Mouse (Mus musculus): ENCODE data around the gene Dgkg. TPM values are rescaled to one million over a fixed set of nuclear protein-coding genes. Genes with fewer than 3 reads are reported as not detected.
A peak's percentile ranks its signal among the peaks of the same experiment; 100 is the strongest.

Dgkg gene
- total RNA-seq, 2 experiments from 2014 or later: 33.4 to 35.3 TPM

DNA sequence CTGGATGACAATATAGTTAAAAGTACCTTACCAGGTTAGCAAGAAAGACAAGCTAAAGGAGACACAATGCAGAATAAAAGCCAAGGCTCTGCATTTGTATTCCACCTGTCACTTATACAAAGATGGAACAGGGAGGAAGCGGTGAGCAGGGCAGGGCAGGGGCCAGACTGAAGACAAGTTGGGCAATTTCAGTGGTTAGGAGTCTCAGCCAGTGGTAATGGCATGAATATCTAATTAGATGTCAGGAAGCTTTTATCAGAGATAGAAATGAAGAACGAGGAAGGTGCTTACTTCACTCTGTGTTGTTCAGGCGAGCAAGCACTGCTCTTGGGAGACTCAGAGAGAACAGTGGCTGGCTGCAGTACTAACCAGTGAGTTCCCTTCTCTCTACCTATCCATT lies 5.8 kb downstream of the Dgkg start:
- peak; percentile 58 for ATAC-seq (ENCODE audit: poor library complexity, severe bottlenecking)

- no peak for ATAC-seq (ENCODE audit: poor library complexity, severe bottlenecking)
These were observed 11.8 kb downstream of the Dgkg start for GRCm38 (mm10) chr16:22645256-22645655.

DNA sequence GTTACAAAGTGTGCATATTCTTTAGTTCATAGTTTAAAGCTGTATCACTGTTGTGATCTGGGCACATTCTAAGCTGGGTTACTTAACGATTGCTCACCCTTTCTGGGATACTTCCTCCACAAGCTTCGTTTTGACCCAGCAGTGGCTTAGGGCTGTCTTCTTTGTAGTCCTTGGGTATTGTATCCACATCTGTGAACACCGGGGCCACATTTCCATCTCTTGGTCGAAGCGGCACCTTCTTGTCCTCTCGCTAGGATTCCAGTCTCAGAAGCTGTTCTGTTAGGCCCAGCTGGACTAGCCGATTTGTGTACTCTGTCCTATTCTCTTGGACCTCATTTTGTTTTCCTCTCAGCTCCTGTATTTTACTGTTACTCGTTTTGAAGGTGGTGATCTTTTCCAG lies 13.6 kb downstream of the Dgkg start:
- ATAC-seq (ENCODE audit: poor library complexity, severe bottlenecking): no peak

- ATAC-seq (ENCODE audit: poor library complexity, severe bottlenecking): no peak
These were observed 14.1 kb downstream of the Dgkg start for GRCm38 (mm10) chr16:22642953-22643352.

GRCm38 (mm10) chr16:22642054-22642453 lies 15.0 kb downstream of the Dgkg start:
- ATAC-seq (ENCODE audit: poor library complexity, severe bottlenecking): no peak

DNA sequence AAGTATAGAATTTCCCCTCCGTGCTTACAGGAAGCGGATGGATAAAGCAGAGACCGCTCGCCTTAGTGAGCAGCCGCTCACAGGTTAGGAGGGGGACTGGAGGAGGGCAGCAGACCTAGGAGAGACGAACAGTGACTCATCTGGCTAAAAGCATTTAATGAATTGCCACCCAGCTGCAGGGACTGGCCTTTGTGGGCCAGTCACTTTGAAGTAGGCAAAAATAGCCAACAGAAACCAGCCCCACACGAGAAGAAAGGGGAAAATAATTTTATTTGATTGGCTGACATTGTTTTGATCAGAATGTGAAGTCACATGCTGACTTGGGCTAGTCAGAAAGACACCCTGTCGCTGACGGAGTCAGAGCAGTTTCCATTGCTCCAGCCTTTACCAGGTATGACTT lies 15.4 kb downstream of the Dgkg start:
- no peak for ATAC-seq (ENCODE audit: poor library complexity, severe bottlenecking)

DNA sequence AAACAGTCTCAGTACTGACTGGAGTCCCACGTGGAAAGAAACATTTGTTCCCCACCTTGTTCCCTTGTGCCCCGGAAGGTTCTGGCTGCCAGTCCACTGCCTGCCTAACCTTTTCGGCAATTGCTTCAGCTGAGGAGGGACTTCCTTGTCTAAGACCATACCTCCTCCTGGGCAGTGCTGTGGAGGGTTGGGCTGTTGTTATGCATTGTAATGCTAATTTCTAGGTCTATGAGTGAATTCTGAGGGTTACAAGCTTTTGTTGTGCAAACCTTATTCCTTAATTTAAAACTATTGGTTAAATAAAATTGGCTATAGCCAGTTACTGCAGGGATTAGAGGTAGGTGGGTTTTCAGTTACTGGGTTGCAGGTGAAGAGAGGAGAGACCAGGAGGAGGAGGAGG lies 19.7 kb downstream of the Dgkg start:
- peak; percentile 33; the same call in 1 of the 2 replicates for ATAC-seq (ENCODE audit: poor library complexity, severe bottlenecking)

GRCm38 (mm10) chr16:22635706-22636105 lies 21.3 kb downstream of the Dgkg start:
- ATAC-seq (ENCODE audit: poor library complexity, severe bottlenecking): no peak

GRCm38 (mm10) chr16:22633063-22633462 lies 24.0 kb downstream of the Dgkg start:
- no peak for ATAC-seq (ENCODE audit: poor library complexity, severe bottlenecking)

- no peak for ATAC-seq (ENCODE audit: poor library complexity, severe bottlenecking)
These were observed 26.7 kb downstream of the Dgkg start for GRCm38 (mm10) chr16:22630351-22630750.

- peak; percentile 97 for ATAC-seq (ENCODE audit: poor library complexity, severe bottlenecking)
These were observed 27.1 kb downstream of the Dgkg start for GRCm38 (mm10) chr16:22629900-22630299.

DNA sequence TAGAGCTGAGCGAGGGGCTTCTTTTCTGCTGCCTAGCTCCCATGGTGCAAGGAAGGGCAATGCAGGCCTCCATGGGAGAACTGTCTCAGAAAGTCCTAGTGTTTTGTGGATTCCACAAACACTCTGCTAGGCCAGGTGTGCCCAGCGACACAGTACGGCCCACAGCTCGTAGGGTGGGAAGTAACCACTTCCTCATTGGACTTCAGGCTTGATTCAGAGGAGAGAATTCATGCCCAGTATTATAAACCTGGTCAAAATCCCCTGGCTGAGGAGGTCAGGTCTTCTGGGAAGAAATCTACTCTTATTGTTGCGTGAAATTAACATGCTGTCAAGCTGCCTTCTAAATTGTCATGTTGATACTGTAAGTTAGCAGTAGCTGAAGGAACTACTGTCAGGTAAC lies 31.0 kb downstream of the Dgkg start:
- ATAC-seq (ENCODE audit: poor library complexity, severe bottlenecking): peak; percentile 69

- ATAC-seq (ENCODE audit: poor library complexity, severe bottlenecking): no peak
These were observed 31.6 kb downstream of the Dgkg start for GRCm38 (mm10) chr16:22625412-22625811.

- ATAC-seq (ENCODE audit: poor library complexity, severe bottlenecking): no peak
These were observed 34.7 kb downstream of the Dgkg start for GRCm38 (mm10) chr16:22622286-22622685.

GRCm38 (mm10) chr16:22621299-22621920 lies 35.6 kb downstream of the Dgkg start:
- no peak for ATAC-seq (ENCODE audit: poor library complexity, severe bottlenecking)

DNA sequence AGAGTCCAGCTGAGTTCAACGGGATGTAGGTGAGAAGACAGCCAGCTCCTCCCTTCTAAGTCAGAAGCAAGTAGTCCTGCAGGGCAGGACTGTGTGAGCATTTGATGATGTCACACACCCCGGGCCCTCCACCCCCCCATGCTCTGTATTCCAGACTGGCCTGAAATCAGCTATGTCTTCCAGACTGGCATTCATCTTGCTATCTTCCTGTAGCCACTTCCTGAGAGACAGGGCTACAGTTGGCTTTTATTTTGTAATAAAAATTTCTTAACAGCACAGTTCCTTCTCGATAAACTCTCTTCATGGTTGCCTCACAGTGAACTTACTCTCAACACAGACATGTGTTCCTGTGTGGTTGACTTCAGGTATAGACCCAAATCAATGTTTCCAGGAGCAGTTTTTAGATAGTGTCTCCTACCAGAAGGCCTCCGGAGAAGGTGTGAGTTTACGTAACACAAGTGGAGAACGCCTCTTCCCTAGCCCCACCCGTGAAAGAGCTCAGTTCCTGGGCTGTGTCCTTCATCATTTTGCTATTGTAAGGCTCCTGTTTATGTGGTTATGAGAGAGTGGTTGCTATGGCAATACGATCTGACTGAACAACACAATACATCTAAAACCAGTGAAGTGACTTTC lies 38.5 kb downstream of the Dgkg start:
- peak; percentile 61 for ATAC-seq (ENCODE audit: poor library complexity, severe bottlenecking)

DNA sequence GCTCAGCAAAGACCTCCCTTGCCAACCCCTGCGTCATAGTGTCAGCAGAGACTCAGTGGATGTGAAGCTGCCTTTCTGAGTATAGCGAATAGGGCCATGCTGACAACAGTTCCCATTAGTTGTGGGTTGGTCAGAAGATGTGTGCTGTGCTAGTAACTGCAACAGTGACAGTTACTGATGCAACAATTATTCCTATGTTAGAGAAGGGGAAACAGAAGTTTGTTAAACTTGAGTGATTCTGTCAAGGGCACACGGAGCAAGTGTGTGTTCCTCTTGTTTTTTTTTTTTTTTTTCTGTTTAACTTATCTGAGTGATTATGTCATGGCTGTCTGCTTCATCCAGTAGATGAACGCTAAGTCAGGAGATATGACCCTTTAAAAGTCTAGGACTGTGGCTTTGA lies 41.2 kb downstream of the Dgkg start:
- peak; percentile 80 for ATAC-seq (ENCODE audit: poor library complexity, severe bottlenecking)

DNA sequence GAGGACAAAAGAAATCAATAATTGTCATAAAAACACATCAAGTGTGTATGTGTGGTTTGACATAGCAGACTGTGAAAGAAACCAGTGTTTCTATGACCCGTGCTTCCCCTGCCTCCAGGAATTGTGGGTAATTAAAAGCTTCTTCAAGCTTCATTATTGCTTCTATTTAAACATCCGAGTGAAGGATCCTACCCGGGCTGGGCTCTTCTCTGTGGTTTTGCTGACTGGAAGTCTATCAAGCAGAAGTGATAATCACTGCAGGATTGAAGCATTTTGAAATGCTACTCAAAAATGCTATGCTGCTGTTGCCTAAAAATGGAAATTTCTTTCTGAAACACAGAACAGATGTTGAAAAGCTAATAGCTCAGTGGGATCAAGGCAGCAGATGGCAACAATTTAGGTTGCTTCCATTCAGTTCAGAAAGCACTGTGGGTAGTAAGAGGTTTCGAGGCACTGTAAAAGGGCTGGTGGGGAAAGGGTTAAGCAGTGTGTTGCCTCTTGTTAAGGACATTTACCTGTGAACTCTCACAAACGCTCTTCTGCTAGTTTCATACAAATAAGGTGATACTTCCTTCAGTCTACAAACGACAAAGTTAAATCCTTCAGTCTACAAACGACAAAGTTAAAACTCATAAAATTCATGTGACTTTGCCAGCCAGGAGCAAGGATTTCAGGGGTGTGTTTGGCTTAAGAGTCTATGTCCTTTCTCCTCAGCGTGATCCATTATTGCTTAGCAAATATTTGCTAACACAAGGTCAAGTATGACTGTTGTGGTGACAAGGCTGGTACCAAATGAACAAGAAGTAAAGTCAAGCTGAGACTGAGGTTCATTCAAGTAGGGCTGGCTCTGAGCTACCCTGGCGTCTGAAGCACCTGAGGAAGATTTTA lies 43.6 kb downstream of the Dgkg start:
- ATAC-seq (ENCODE audit: poor library complexity, severe bottlenecking): no peak

DNA sequence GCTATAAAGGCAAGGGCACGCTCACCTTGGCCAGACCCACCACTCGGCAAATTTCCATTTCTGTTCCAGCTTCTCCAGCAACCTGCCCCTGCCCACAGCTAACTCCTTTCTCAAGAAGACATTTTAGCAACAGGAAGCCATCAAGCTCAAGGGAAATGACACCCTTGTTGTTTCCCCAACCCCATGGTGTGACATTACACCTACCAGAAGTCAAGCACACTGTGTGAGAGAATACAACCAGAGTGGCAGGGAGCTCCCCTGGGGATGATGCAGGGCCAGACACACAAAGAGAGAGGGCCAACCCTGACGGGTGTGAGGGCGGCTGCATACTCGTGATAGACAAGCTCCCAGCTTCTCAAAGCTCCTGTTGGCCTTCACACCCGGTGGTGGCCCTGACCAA lies 49.0 kb downstream of the Dgkg start:
- peak; percentile 68 for ATAC-seq (ENCODE audit: poor library complexity, severe bottlenecking)

GRCm38 (mm10) chr16:22606989-22607388 lies 50.0 kb downstream of the Dgkg start:
- no peak for ATAC-seq (ENCODE audit: poor library complexity, severe bottlenecking)

- no peak for ATAC-seq (ENCODE audit: poor library complexity, severe bottlenecking)
These were observed 54.6 kb downstream of the Dgkg start for GRCm38 (mm10) chr16:22602399-22602798.

DNA sequence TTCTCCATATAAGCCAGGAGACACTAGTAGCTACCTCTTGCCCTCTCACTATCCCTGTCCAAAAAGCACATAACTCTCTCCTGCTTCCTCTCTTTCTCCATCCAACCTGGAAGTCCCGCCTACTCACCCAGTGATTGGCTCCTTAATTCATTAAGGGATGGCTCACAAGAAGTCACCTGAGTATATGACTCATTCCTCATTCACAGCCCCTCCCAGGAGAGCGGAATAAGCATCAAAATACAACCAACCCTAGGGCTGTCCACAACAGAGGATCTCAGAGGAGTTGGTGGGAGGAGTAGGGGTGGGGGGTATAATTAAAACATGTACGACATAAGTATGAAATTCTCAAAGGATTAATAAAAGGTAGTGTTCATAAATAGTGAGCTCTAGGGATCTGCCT lies 55.3 kb downstream of the Dgkg start:
- no peak for ATAC-seq (ENCODE audit: poor library complexity, severe bottlenecking)

All from megakaryocyte, adult 5-6 weeks (primary cell).